Mouse (Mus musculus): ENCODE results near the gene Krt87. TPM values are rescaled to one million over a fixed set of nuclear protein-coding genes. Genes with fewer than 3 reads are reported as not detected.
A peak's percentile ranks its signal among the peaks of the same experiment; 100 is the strongest.

Krt87 gene
- polyA plus RNA-seq (2014; fragmentation: Nextera tagmentation; extraction: Ambion mirVana) = 0.12 TPM in 1 of 2 replicates, not detected in the other

DNA sequence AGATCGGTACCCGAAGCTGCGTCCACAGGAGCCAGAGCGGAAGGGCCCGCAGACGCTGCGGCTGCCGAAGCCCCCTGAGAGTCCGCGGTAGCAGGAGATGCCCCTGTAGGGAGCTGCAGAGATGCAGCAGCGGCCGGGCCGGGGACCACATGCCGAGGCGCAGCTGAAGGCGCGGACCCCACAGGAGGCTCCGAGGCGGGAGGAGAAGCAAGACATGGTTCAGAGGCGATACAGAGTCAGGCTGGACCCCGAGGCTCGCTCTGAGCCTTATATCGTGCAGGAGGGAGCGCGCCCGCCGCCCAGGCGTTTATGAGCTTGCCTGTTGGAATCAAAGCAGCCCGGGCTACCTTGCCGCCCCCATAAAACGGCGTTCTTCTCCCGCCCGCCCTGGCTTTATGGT is at the start of gene Krt87:
Gene Krt87, minus strand, starts transcription at position 250 of the 400 bp plus-strand sequence.
- H3K9ac ChIP-seq (ENCODE audit: low read length) = peak within 1 kb of the TSS; percentile 54
- no peaks in the 10 kb centered on the region for H3K4me1 ChIP-seq (ENCODE audit: control insufficient read depth, insufficient read depth, low read length)
- ATAC-seq = no peak
- no peaks in the 10 kb centered on the region for H3K36me3 ChIP-seq (ENCODE audit: control insufficient read depth, insufficient read depth, low read length)
- peak within 1 kb of the TSS; percentile 57 for H3K4me2 ChIP-seq (ENCODE audit: low read length)
- H3K27ac ChIP-seq (ENCODE audit: low read depth, low read length) = no peak within 1 kb of the TSS
- H3K9me3 ChIP-seq (replicated peaks; ENCODE audit: control insufficient read depth, low read length) = no peaks in the 10 kb centered on the region
- WGBS = under 1% methylated on average over 30 of the region's 34 CpGs
- peak; percentile 31 for DNase-seq (ENCODE audit: low spot score)
- H3K4me3 ChIP-seq (ENCODE audit: low read depth, low read length) = peak within 1 kb of the TSS; percentile 30
- peaks cover 4% of the 10 kb centered on the region; the same call in 1 of the 2 replicates for H3K27me3 ChIP-seq (replicated peaks; ENCODE audit: control insufficient read depth, insufficient read depth, low read length)

DNA sequence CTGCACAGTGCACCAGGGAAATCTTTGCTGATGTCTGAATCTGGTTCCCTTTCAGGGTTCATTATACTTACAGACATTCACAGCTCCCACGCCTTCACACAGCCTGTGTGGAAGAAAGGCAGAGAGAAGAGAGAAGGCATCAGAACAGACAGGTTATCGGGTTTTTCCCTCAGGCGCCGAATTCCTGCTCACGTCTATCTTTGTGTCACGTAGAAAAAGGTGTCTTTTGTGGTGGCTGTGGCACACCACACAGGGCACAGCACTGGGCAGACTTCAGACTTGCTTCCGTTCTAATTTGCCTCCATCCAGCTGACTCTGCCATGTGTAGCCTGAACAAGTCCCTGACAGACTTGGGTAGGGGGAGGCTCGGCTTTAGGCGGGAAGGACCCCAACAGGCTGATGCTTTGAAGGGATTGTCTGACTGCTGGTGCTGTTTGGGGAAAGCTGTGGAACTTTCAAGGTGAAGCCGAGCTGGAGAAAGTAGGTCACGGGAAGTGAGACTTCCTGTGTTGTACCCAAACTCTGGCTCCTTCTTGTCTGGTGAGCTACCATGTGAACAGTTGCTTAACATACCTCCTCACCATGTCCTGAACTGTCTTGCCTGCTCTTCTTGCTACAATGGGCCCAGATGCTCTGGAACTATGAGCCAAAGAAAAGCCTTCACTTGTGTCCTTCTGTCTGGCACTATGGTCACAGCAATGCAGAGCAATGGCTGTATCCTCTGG is 47.5 kb upstream of the Krt87 start:
- Histone ChIP-seq H3K4me2 (ENCODE audit: low read length) (no peak overlapping the region), H3K27ac (ENCODE audit: low read depth, low read length) (no peak overlapping the region), H3K36me3 (ENCODE audit: control insufficient read depth, insufficient read depth, low read length) (no peaks in the 10 kb centered on the region), H3K27me3 (replicated peaks; ENCODE audit: control insufficient read depth, insufficient read depth, low read length) (no peaks in the 10 kb centered on the region), H3K4me1 (ENCODE audit: control insufficient read depth, insufficient read depth, low read length) (no peaks in the 10 kb centered on the region), H3K4me3 (ENCODE audit: low read depth, low read length) (no peak overlapping the region), H3K9me3 (replicated peaks; ENCODE audit: control insufficient read depth, low read length) (no peaks in the 10 kb centered on the region), H3K9ac (ENCODE audit: low read length) (no peak overlapping the region)
- WGBS = 83% methylated on average over 11 of the region's 11 CpGs
- ATAC-seq = no peak
- DNase-seq (ENCODE audit: low spot score) = no peak

- DNase-seq (ENCODE audit: low spot score) = no peak
- Histone ChIP-seq H3K4me2 (ENCODE audit: low read length) (no peak overlapping the region), H3K4me1 (ENCODE audit: control insufficient read depth, insufficient read depth, low read length) (no peaks in the 10 kb centered on the region), H3K36me3 (ENCODE audit: control insufficient read depth, insufficient read depth, low read length) (no peaks in the 10 kb centered on the region), H3K9ac (ENCODE audit: low read length) (no peak overlapping the region), H3K27me3 (replicated peaks; ENCODE audit: control insufficient read depth, insufficient read depth, low read length) (0 out of 2 replicates have a peak, but pooled peaks cover under 1% of the 10 kb centered on the region), H3K27ac (ENCODE audit: low read depth, low read length) (no peak overlapping the region), H3K4me3 (ENCODE audit: low read depth, low read length) (no peak overlapping the region), H3K9me3 (replicated peaks; ENCODE audit: control insufficient read depth, low read length) (no peaks in the 10 kb centered on the region)
- 94% methylated on average over 1 of the region's 1 CpGs for WGBS
- ATAC-seq = no peak
These were observed 46.3 kb upstream of the Krt87 start for GRCm38 (mm10) chr15:101484939-101485338.

GRCm38 (mm10) chr15:101483646-101484045 is 45.0 kb upstream of the Krt87 start:
- Histone ChIP-seq H3K9ac (ENCODE audit: low read length) (no peak overlapping the region), H3K27me3 (replicated peaks; ENCODE audit: control insufficient read depth, insufficient read depth, low read length) (0 out of 2 replicates have a peak, but pooled peaks cover 2% of the 10 kb centered on the region), H3K4me2 (ENCODE audit: low read length) (no peak overlapping the region), H3K36me3 (ENCODE audit: control insufficient read depth, insufficient read depth, low read length) (no peaks in the 10 kb centered on the region), H3K4me1 (ENCODE audit: control insufficient read depth, insufficient read depth, low read length) (peaks cover 7% of the 10 kb centered on the region; the same call in 1 of the 2 replicates), H3K27ac (ENCODE audit: low read depth, low read length) (no peak overlapping the region), H3K4me3 (ENCODE audit: low read depth, low read length) (no peak overlapping the region), H3K9me3 (replicated peaks; ENCODE audit: control insufficient read depth, low read length) (no peaks in the 10 kb centered on the region)
- 64% methylated on average over 1 of the region's 1 CpGs for WGBS
- no peak for DNase-seq (ENCODE audit: low spot score)
- ATAC-seq = no peak

DNA sequence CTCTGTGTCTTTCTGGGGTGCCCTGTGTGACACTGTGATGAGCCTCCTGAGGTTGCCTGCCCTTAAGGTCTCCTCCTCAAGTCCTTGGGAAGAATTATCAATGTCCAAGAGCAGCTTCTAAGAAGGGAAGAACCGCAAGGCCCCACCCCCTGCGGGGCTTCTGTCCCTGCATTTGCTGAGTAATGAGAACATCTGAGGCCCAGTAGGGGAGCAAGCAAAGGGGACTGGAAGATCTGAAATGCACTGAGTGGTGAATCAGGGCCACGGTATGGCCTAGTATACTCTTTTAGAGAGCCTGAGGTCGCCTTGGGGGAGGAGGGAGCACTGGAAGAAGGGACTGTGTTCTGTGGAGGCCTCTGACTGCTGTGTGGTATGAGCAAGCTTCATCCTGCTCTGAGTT is 43.5 kb upstream of the Krt87 start:
- no peak for ATAC-seq
- Histone ChIP-seq H3K4me2 (ENCODE audit: low read length) (no peak overlapping the region), H3K36me3 (ENCODE audit: control insufficient read depth, insufficient read depth, low read length) (no peaks in the 10 kb centered on the region), H3K27me3 (replicated peaks; ENCODE audit: control insufficient read depth, insufficient read depth, low read length) (0 out of 2 replicates have a peak, but pooled peaks cover 2% of the 10 kb centered on the region), H3K27ac (ENCODE audit: low read depth, low read length) (no peak overlapping the region), H3K4me1 (ENCODE audit: control insufficient read depth, insufficient read depth, low read length) (peaks cover 7% of the 10 kb centered on the region; the same call in 1 of the 2 replicates), H3K9ac (ENCODE audit: low read length) (no peak overlapping the region), H3K4me3 (ENCODE audit: low read depth, low read length) (no peak overlapping the region), H3K9me3 (replicated peaks; ENCODE audit: control insufficient read depth, low read length) (no peaks in the 10 kb centered on the region)
- 44% methylated on average over 4 of the region's 4 CpGs for WGBS
- no peak for DNase-seq (ENCODE audit: low spot score)

DNA sequence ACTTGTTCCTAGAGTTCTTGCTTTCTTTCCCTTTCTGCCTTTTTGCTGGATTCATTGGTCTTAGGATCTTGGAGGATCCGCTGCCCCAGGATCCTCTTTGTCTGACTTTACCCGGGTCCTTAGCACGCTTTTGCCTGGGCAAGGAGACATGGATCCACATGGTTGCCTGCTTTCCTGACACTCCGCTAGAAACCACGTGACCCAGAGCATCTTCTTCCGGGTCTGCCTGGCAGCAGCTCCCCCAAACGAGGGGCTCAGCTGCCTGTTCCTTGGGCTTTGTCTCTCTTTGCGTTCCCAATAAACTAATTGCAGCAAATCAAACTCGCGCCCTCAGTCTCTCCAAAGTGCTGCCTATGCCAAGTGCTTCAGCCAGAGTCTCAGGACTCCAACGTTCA is 41.1 kb upstream of the Krt87 start:
- DNase-seq (ENCODE audit: low spot score) (peak; percentile 66), ATAC-seq (peak; percentile 74)
- H3K9ac ChIP-seq (ENCODE audit: low read length) = peak overlapping the region; percentile 22

GRCm38 (mm10) chr15:101479007-101479665 is 40.5 kb upstream of the Krt87 start:
- WGBS = 9% methylated on average over 31 of the region's 31 CpGs
- 0 out of 2 replicates have a peak, but pooled peaks cover 2% of the 10 kb centered on the region for H3K27me3 ChIP-seq (replicated peaks; ENCODE audit: control insufficient read depth, insufficient read depth, low read length)
- H3K9ac ChIP-seq (ENCODE audit: low read length) = peak overlapping the region; percentile 22
- no peaks in the 10 kb centered on the region for H3K36me3 ChIP-seq (ENCODE audit: control insufficient read depth, insufficient read depth, low read length)
- ATAC-seq = peak; percentile 46
- H3K9me3 ChIP-seq (replicated peaks; ENCODE audit: control insufficient read depth, low read length) = no peaks in the 10 kb centered on the region
- DNase-seq (ENCODE audit: low spot score) = peak; percentile 59
- peak overlapping the region; percentile 24 for H3K4me3 ChIP-seq (ENCODE audit: low read depth, low read length)
- peak overlapping the region; percentile 61 for H3K4me2 ChIP-seq (ENCODE audit: low read length)
- no peak overlapping the region for H3K27ac ChIP-seq (ENCODE audit: low read depth, low read length)
- H3K4me1 ChIP-seq (ENCODE audit: control insufficient read depth, insufficient read depth, low read length) = peaks cover 7% of the 10 kb centered on the region; the same call in 1 of the 2 replicates

More for the DNA sequence above, 41.1 kb upstream of the Krt87 start:
- H3K4me3 ChIP-seq (ENCODE audit: low read depth, low read length) = peak overlapping the region; percentile 24
- no peaks in the 10 kb centered on the region for H3K9me3 ChIP-seq (replicated peaks; ENCODE audit: control insufficient read depth, low read length)
- 0 out of 2 replicates have a peak, but pooled peaks cover 2% of the 10 kb centered on the region for H3K27me3 ChIP-seq (replicated peaks; ENCODE audit: control insufficient read depth, insufficient read depth, low read length)
- H3K4me2 ChIP-seq (ENCODE audit: low read length) = peak overlapping the region; percentile 61
- H3K4me1 ChIP-seq (ENCODE audit: control insufficient read depth, insufficient read depth, low read length) = peaks cover 7% of the 10 kb centered on the region; the same call in 1 of the 2 replicates
- WGBS = 27% methylated on average over 11 of the region's 11 CpGs
- no peaks in the 10 kb centered on the region for H3K36me3 ChIP-seq (ENCODE audit: control insufficient read depth, insufficient read depth, low read length)
- no peak overlapping the region for H3K27ac ChIP-seq (ENCODE audit: low read depth, low read length)

DNA sequence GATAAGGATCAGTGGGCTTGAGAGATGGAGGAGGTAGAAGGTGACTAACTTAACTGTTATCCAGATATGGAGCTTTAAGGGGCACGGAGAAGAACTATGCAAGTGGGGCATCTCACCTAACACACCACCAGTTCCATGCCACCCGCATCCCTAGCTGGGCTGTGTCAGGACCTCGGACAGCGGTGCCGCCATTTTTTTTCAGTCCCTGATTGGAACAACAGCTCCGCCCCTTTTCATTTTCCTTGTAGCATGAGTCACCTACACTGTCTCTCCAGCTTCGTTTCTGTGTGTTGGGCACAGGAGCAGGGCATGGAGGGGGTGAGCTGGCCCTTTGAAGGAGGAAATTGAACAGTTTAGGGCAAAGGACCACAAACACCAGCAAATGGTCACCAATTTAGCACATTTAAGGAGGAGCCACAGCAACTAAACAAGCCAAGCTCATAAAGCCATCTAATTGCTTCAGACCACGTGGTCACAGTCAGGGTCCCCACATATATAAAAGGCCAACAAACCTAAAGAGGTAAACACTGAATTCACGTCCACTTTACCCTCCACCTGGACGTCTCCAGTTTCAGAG is 34.4 kb upstream of the Krt87 start, which contains the start of gene Krt86:
Gene Krt86, plus strand, starts transcription at position 527 of the 577 bp plus-strand sequence.
- H3K9me3 ChIP-seq (replicated peaks; ENCODE audit: control insufficient read depth, low read length) = no peaks in the 10 kb centered on the region
- WGBS = 36% methylated on average over 10 of the region's 10 CpGs
- no peaks in the 10 kb centered on the region for H3K27me3 ChIP-seq (replicated peaks; ENCODE audit: control insufficient read depth, insufficient read depth, low read length)
- no peaks in the 10 kb centered on the region for H3K4me1 ChIP-seq (ENCODE audit: control insufficient read depth, insufficient read depth, low read length)
- DNase-seq (ENCODE audit: low spot score) (no peak), ATAC-seq (no peak)
- H3K4me3 ChIP-seq (ENCODE audit: low read depth, low read length) = no peak within 1 kb of the TSS
- H3K4me2 ChIP-seq (ENCODE audit: low read length) = no peak within 1 kb of the TSS
- H3K36me3 ChIP-seq (ENCODE audit: control insufficient read depth, insufficient read depth, low read length) = no peaks in the 10 kb centered on the region
- H3K27ac ChIP-seq (ENCODE audit: low read depth, low read length) = no peak within 1 kb of the TSS
- no peak within 1 kb of the TSS for H3K9ac ChIP-seq (ENCODE audit: low read length)

Data from forebrain, embryonic 14.5 days (tissue).